Mouse (Mus musculus) ES-E14 (cell line): ENCODE data around the gene Rsbn1l. TPM values are rescaled to one million over a fixed set of nuclear protein-coding genes. Genes with fewer than 3 reads are reported as not detected.

Experiments used
- DNase-seq: peaks from one replicate; pipeline ENCODE4 v3.0.0-alpha.2; 2013; ENCODE audit warnings: low read depth, low spot score
- H3K27ac ChIP-seq: 2 replicates; pipeline ENCODE4 v1.5.1; 2012; ENCODE audit warnings: low read depth, mild to moderate bottlenecking, low read length, moderate library complexity, mixed read lengths; ENCODE audit not compliant: poor library complexity, insufficient read depth, severe bottlenecking
- H3K36me3 ChIP-seq: 2 replicates; pipeline ENCODE4 v1.6.1; 2012; ENCODE audit warnings: mild to moderate bottlenecking, low read length, moderate library complexity, mixed read lengths; ENCODE audit not compliant: control insufficient read depth, poor library complexity, insufficient read depth, severe bottlenecking
- H3K4me1 ChIP-seq, 2 experiments: fragments of 150-350 bp in 1 of 2; sonication (generic) in 1 of 2; 2 replicates each; pipeline ENCODE4 v1.6.1; 2012; ENCODE audit warnings: low read length in 2 of 2, mild to moderate bottlenecking in 1 of 2, mixed read lengths in 1 of 2; ENCODE audit not compliant: control insufficient read depth in 2 of 2, insufficient read depth in 2 of 2, poor library complexity in 1 of 2
- H3K4me3 ChIP-seq, 2 experiments: fragments of 150-350 bp in 1 of 2; sonication (generic) in 1 of 2; 2 replicates each; pipeline ENCODE4 v1.5.1; 2012; ENCODE audit warnings: low read length in 2 of 2, low read depth in 1 of 2, mild to moderate bottlenecking in 1 of 2, mixed read lengths in 1 of 2; ENCODE audit not compliant: insufficient read depth in 1 of 2, poor library complexity in 1 of 2, severe bottlenecking in 1 of 2
- H3K9ac ChIP-seq: 2 replicates; pipeline ENCODE4 v1.6.1; 2012; ENCODE audit warnings: low read depth, mild to moderate bottlenecking, low read length, mixed read lengths; ENCODE audit not compliant: poor library complexity, insufficient read depth, severe bottlenecking
- H3K9me3 ChIP-seq: fragments of 150-350 bp; sonication (generic); 2 replicates; pipeline ENCODE4 v1.6.1; 2012; ENCODE audit warnings: low read depth, mild to moderate bottlenecking, low read length; ENCODE audit not compliant: control insufficient read depth, insufficient read depth
- CHD2 ChIP-seq: IDR thresholded peaks from 2 replicates; pipeline ENCODE4 v1.6.1; 2014; ENCODE audit warnings: mild to moderate bottlenecking, low read depth, low read length, inconsistent platforms
- HCFC1 ChIP-seq: IDR thresholded peaks from 2 replicates; pipeline ENCODE4 v1.6.1; 2012; ENCODE audit warnings: low read length, inconsistent platforms, borderline replicate concordance; ENCODE audit not compliant: insufficient read depth
- MAFK ChIP-seq: IDR thresholded peaks from 2 replicates; pipeline ENCODE4 v1.6.1; 2014; ENCODE audit warnings: mild to moderate bottlenecking, low read depth, low read length, inconsistent platforms; ENCODE audit not compliant: insufficient read depth
- ZC3H11A ChIP-seq: IDR thresholded peaks from 2 replicates; pipeline ENCODE4 v1.6.1; 2012; ENCODE audit warnings: low read depth, mild to moderate bottlenecking, inconsistent platforms, low read length, borderline replicate concordance
- ZNF384 ChIP-seq: IDR thresholded peaks from 2 replicates; pipeline ENCODE4 v1.6.1; 2012; ENCODE audit warnings: low read depth, low read length, inconsistent platforms
- in situ Hi-C, 2 experiments: fragments of 600-800 bp; cut with MboI; formaldehyde crosslinking; loops; one replicate each; pipeline ENCODE4 v1.15.1; 2025; ENCODE audit warnings: low sequenced_read_pairs in 2 of 2, inconsistent platforms in 1 of 2; ENCODE audit not compliant: unreplicated experiment in 2 of 2
- total RNA-seq: library from RNA; depleted of rRNA; stranded (reverse); fragments of 300-350 nt; gene quantifications from 2 replicates; pipeline ENCODE4 v1.2.3, GENCODE M21; 2012

Gene Rsbn1l
- total RNA-seq, 1 experiment = 8.6 TPM

- Histone ChIP-seq H3K9me3 (no peaks in the 10 kb centered on the region), H3K27ac (no peak overlapping the region), H3K4me3 (no peak overlapping the region), H3K36me3 (peaks cover 7% of the 10 kb centered on the region; the same call in 1 of the 2 replicates), H3K4me1 (peaks cover 2 to 23% of the 10 kb centered on the region in 2 experiments; a peak in 3 of 4 replicates), H3K9ac (no peak overlapping the region)
- TF ChIP-seq ZNF384 = no peak
- TF ChIP-seq ZC3H11A = no peak
- no peak for TF ChIP-seq MAFK
- TF ChIP-seq CHD2 = no peak
- no peak for TF ChIP-seq HCFC1
- in situ Hi-C loops = no loop called here
- no peak for DNase-seq
Observed at GRCm38 (mm10) chr5:20940696-20941095, 15.5 kb downstream of the Rsbn1l start.

DNA sequence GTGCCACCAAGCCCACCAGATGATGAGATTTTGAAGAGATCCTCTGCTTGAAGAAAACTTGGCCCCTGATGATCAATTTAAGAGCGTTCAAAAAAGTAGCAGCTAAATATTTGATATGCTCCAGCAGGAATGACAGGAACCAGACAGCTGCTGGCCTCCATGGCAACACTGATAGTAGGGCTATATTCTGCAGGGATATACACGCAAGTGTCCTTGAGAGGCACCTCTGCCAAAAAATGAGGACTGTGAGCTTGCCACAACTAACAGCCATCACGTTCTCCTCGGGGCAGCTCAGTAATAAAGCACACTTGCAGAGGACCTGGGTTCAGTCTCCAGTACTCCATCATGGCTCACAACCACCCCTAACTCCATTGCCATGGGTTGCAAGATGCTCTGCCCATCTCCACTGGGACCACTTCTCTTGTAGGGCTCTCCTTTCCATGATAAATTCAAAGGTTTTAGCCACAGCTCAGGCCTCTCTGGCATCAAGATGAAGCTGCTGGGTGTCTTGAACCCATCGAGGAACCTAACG, 16.1 kb downstream of the Rsbn1l start:
- in situ Hi-C loops = no loop called here
- H3K9me3 ChIP-seq = no peaks in the 10 kb centered on the region
- H3K36me3 ChIP-seq = peaks cover 7% of the 10 kb centered on the region; the same call in 1 of the 2 replicates
- DNase-seq = no peak
- TF ChIP-seq ZC3H11A (no peak), CHD2 (no peak), HCFC1 (no peak), MAFK (no peak), ZNF384 (no peak)
- peaks cover 2 to 27% of the 10 kb centered on the region in 2 experiments; a peak in 2 of 4 replicates for H3K4me1 ChIP-seq
- H3K4me3 ChIP-seq = no peak overlapping the region
- no peak overlapping the region for H3K27ac ChIP-seq
- no peak overlapping the region for H3K9ac ChIP-seq

GRCm38 (mm10) chr5:20938523-20938922, 17.7 kb downstream of the Rsbn1l start:
- H3K36me3 ChIP-seq = peaks cover 7% of the 10 kb centered on the region; the same call in 1 of the 2 replicates
- no peak overlapping the region for H3K27ac ChIP-seq
- no peak overlapping the region for H3K4me3 ChIP-seq
- no peaks in the 10 kb centered on the region for H3K9me3 ChIP-seq
- peaks cover 2 to 27% of the 10 kb centered on the region in 2 experiments; a peak in 2 of 4 replicates for H3K4me1 ChIP-seq
- H3K9ac ChIP-seq = no peak overlapping the region
- TF ChIP-seq ZC3H11A = no peak
- no peak for TF ChIP-seq CHD2
- TF ChIP-seq MAFK = no peak
- no peak for TF ChIP-seq ZNF384
- no peak for TF ChIP-seq HCFC1
- in situ Hi-C loops = no loop called here
- DNase-seq = no peak

DNA sequence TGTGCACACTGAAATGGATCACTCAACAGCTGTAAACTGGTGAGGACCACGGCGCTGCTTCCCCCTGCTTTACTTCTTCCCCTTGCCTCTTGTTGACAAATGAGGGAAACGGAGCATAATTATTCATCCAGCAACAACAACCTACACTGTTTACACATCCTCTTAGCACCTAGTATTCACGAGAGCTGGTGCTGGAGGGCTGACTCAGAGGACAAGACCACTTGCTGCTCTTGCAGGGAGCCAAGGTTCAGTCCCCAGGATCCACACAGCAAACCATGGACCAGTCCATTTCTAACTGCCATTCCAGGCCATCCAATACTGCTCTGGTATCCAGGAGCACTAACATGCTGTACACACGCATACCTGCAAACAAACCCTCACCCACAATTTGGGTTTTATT, 20.3 kb downstream of the Rsbn1l start:
- no peak for DNase-seq
- TF ChIP-seq ZC3H11A (no peak), ZNF384 (no peak), CHD2 (no peak), MAFK (no peak), HCFC1 (no peak)
- H3K9me3 ChIP-seq = no peaks in the 10 kb centered on the region
- in situ Hi-C loops = no loop called here
- peaks cover 7% of the 10 kb centered on the region; the same call in 1 of the 2 replicates for H3K36me3 ChIP-seq
- H3K9ac ChIP-seq = no peak overlapping the region; the same call in 1 of the 2 replicates
- peaks cover 2 to 28% of the 10 kb centered on the region in 2 experiments; a peak in 2 of 4 replicates for H3K4me1 ChIP-seq
- H3K4me3 ChIP-seq = no peak overlapping the region
- no peak overlapping the region for H3K27ac ChIP-seq

DNA sequence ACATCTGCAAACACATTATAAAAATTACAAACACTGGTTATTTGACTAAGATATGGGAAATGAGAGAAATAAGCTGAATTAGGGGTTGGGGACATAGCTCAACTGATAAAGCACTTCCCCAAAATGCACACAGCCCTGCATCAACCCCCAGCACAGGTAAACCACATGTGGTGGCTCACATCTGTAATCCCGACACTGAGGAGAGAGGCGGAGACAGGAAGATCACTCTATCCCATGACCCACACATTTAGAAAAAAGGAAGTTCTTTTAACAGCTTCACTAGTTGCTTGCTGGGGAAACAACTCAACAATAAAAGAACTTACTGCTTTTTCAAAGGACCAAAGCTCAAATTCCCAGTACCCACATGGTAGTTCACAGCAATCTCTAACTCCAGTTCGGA, 23.6 kb downstream of the Rsbn1l start:
- H3K4me3 ChIP-seq = no peak overlapping the region

More for the DNA sequence above, 23.6 kb downstream of the Rsbn1l start:
- in situ Hi-C loops = no loop called here
- H3K27ac ChIP-seq = no peak overlapping the region
- no peak for DNase-seq
- 0 out of 2 replicates have a peak, but pooled peaks cover 2% of the 10 kb centered on the region for H3K36me3 ChIP-seq
- TF ChIP-seq MAFK (no peak), ZNF384 (no peak), ZC3H11A (no peak), CHD2 (no peak), HCFC1 (no peak)
- no peak overlapping the region for H3K9ac ChIP-seq
- H3K4me1 ChIP-seq = peaks cover 8 to 15% of the 10 kb centered on the region in 2 experiments; a peak in 3 of 4 replicates
- H3K9me3 ChIP-seq = no peaks in the 10 kb centered on the region
